Mouse (Mus musculus) T-helper 17 cell (primary cell): Measurements from ENCODE around the gene Alox12.

ENCODE experiments used
- in situ Hi-C, 2 experiments: fragments of 300-600 bp; cut with MboI, MseI; formaldehyde crosslinking; loops; 1 replicate in 1 of 2; 2 replicates in 1 of 2; pipeline ENCODE4 v1.15.1; 2025; ENCODE audit warnings: high pct_unique_total_duplicates in 2 of 2

Gene Alox12

DNA sequence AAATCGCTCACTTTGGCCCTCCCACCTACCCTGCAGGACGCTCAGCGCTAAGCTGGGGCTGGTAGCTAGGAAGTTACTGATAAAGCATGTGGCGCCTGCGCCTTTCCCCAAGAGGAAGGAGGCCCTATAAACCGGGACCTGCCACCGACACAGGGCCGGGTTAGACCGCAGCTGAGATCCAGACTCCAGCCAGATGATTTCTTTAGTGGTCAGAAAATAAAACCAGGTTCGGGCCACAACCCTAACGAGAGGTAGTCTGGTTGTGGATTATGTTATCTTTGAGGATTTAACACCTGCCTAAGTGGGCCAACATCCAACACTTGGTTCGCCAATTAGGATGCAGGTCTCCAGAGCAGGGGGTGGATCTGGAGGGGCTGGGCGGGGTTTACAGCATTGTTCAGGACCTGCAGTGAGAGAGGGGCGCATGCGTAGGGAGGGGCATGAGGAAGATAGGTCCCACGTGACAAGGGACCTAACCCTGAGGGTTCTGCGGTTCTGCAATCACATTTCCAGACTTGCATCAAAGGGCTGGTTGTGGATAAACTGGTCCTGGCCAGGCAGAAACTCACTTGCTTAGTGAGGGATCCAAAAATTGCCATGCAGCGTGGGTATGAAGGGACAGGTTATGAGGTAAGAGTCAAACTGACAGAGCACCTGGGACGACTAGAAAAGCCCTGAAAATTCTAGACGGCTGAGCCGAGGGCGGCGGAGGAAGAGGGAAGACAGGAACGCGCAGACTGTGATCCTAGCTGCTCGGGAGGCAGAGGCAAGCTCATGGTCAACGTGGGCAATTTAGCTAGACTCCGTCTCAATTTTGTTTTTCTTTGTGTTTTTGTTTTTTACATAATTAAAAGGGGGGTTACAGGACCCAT, 34.2 kb downstream of the Alox12 start, which contains the start of gene Slc16a13:
Gene Slc16a13, minus strand, starts transcription at position 334 of the 872 bp plus-strand sequence.
- in situ Hi-C loops = no loop called here

DNA sequence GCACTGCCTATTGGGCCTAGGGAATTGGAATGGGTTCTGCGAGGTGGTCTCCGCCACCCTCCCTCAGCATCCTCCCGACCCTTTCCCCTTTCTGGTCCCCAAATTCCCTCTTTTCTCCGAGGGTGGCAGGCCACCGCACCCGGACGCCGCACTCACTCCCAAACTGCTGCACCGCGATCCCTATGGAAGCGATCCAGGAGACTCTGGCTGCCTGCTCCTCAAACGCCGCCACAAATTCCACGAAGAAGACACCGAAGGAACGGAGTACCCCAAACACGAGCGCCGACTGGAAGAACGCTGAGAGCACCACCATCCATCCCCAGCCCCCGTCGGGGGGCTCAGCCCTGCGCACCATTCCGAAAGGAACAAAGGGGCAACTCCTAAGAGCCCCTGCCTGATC, 34.8 kb downstream of the Alox12 start:
- in situ Hi-C loops = no loop called here

DNA sequence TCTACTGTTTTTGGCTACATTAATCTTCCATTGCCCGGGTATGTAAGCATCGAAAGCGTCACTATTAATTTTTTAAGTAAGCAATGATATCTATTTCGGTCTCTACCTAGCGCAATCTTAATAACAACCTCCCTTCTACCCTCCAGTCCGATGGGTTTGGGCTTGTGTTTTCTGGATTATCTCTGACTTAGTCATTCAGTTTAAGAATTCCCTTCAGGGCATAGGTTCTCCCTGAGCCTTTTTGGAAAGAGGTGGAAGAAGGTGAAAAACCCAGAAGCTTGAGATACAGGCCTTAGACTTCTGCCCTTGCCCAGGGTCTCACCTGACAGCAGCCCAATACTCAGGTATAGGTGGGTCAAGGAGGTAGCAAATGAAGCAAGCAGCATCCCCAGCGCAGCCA, 35.3 kb downstream of the Alox12 start:
- in situ Hi-C loops = no loop called here

DNA sequence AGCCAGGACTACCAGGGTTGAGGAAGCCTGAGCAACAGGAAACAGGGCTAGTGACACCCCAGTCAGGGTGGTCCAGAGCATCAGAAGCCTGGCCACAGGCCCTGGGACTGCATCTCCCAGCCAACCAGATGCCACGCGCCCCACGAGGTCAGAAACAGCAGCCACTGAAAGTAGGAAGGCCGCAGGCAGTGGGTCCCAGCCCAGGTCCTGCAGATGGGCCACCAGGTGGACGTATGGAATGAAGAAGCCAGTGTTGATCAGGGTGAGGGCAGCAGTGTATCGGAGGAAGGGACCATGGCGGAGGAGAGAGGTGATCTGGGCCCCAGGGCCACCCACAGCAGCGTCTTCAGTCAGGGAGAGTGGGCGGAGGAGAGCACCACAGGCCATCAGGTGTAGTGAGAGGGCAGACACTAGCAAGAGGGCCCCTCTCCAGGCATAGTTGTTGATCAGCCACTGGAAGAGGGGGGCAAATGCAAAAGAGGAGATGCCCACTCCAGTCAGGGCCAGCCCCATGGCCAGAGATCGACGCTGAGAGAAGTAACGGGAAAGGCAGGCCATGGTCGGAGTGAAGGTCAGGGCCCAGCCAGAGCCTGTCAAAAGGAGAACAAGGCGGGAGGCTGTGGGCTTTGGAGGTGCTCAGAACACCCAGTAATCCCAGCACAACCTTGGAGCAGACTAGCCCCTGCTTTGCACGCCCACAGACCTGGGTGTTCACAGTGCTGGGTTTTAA, 36.2 kb downstream of the Alox12 start:
- in situ Hi-C loops = no loop called here

DNA sequence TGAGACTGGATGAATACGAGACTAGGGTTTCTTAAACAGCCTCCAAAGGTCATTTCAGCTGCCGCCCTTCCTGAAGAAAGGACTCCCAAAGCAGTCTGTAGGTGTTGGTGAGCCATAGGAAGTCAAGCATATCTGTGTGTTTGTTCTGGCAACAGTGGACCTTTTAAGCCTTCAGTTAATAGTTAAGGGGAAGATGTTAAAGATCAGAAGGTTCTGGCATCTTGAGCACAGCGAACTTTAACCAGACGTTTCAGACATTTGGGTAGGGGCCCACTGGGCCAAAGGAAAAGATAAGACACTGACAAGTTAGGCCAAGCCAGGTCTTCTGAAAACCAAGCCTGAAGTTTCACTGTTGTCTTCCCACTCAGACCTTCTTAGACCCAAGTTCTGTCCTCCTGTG, 37.1 kb downstream of the Alox12 start:
- in situ Hi-C loops = no loop called here

DNA sequence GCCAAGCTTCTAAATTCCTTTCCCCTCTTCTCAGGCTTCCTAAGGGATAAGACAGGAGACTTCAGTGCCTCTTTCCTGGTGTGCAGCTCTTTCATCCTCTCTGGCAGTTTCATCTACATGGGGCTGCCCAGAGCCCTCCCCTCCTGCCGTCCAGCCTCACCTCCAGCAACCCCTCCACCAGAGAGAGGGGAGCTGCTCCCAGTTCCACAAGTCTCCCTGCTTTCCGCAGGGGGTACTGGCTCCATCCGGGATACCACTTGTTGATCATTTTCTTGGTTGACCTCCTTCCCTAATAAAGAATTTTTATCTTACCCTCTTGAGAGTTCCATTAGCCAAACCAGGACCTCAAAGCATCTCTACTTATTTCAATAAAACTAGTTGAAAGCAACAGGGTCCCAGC, 39.0 kb downstream of the Alox12 start:
- in situ Hi-C loops = no loop called here

DNA sequence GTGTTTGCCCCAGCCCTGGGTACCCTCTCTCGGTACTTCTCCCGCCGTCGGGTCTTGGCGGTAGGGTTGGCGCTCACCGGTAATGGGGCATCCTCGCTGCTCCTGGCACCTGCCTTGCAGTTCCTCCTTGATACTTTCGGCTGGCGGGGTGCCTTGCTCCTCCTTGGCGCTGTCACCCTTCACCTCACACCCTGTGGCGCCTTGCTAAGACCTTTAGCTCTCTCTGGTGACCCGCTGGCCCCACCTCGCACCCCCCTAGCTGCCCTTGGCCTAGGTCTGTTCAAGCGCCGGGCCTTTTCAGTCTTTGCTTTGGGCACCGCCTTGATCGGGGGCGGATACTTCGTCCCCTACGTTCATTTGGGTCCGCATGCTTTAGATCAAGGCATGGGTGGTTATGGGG, 39.9 kb downstream of the Alox12 start:
- in situ Hi-C loops = no loop called here

DNA sequence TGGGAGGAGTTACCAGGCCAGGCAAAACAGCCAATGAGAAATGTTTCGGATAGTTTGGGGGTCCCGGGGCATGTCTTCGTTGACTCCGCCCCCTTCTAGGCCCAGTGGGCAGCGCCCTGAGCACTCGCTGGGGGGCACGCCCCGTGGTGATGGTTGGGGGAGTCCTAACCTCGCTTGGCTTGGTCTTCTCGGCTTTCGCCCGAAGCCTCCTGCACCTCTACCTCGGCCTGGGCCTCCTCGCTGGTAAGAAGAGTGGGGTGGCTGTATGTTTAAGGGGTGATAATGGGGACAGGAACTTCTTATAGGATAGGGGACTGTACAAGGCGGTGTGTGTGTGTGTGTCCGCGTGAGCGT, 40.3 kb downstream of the Alox12 start:
- in situ Hi-C loops = loop anchor here in 1 of 2 experiments (5.0 kb wide), 1 partner anchor 38 kb away; no protein-coding TSS in a partner anchor

DNA sequence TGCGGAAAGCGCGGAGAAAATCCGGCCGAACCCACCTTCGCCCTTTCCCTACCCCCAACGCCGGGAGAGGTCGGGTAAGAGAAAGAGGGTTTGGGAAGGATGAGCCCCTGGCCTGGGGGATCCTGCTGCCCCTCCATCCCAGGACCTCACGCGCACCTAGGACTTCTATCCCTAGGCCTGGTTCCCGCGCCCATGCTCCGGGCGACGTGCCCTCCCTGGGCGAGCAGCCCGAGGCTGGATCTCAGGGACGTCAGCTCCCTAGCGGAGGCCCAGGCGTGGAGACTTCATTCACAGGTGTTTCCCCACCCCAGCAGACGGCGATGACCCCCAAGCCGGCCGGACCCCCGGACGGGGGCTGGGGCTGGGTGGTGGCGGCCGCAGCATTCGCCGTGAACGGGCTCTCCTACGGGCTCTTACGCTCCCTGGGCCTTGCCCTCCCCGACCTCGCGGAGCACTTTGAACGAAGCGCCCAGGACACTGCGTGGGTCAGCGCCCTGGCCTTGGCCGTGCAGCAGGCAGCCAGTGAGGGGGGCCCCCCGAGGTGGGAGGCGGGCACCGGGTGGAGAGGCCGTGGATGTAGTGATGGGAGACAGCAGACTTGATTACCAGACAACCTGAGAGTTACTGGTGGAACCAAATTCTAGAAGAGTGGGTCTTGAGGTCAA, 40.8 kb downstream of the Alox12 start:
- in situ Hi-C loops = loop anchor here in 1 of 2 experiments (5.0 kb wide), 1 partner anchor 37 kb away; no protein-coding TSS in a partner anchor

DNA sequence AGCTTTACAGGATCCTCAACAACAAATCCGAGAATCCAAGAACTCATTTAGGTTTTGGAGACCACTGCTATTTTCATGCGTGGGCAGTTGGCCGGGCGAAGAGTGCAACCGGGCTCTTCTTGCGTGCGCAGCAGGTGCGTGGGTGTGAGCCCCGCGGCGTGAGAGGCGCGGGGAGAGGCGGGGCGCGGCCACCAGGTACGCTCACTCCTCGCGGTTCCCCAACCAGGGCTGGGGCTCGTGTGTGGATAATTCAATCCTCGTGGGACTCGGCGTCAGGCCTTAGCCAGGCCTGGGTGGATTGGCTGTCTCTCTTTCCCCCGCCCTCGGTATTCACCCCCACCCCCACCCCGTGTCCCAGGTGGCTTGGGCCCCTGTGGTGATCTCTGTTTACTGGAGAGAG, 41.4 kb downstream of the Alox12 start:
- in situ Hi-C loops = loop anchor here in 1 of 2 experiments (5.0 kb wide), 1 partner anchor 36 kb away; no protein-coding TSS in a partner anchor

DNA sequence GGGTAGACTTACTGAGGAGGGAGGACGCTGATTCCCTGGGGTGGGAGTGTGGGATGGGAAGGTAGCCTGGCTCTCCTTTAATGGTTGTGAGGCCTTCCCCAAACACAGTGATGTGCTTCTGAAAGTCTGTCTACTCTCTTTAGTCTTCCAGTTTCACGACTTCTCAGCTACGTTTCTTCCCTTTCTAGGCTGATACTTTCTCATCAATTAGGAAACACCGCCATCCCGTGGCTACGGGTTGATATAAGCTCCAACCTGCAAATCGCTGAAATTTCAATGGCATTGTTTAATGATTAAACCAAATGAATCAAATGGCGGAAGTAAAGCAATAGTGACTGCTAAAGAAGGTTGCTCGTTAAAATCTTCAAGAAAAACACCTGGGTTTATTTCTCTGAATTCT, 42.3 kb downstream of the Alox12 start:
- in situ Hi-C loops = loop anchor here in 1 of 2 experiments (5.0 kb wide), 1 partner anchor 36 kb away; no protein-coding TSS in a partner anchor

DNA sequence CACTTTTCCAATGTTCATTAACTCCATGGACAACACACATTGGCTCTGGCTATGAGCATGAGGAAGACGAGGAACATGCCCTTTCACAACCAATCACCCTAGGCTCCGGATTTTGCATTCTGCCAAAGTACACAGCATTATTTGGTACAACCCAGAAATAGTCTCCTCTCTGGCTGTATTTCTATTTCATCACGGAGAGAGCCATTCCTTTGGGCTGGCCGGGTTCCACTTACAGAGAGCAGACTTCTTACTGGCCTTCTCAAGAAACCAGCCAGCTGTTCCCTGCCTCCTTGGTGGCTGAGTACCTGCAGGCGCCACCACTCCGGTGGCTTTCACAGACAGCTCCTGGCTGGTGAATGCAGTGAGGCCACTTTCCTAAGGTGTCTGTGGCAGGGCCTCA, 42.7 kb downstream of the Alox12 start, which contains the start of gene Slc16a11:
Gene Slc16a11, plus strand, starts transcription at position 330 of the 400 bp plus-strand sequence.
- in situ Hi-C loops = loop anchor here in 1 of 2 experiments (5.0 kb wide), 1 partner anchor 35 kb away; no protein-coding TSS in a partner anchor

DNA sequence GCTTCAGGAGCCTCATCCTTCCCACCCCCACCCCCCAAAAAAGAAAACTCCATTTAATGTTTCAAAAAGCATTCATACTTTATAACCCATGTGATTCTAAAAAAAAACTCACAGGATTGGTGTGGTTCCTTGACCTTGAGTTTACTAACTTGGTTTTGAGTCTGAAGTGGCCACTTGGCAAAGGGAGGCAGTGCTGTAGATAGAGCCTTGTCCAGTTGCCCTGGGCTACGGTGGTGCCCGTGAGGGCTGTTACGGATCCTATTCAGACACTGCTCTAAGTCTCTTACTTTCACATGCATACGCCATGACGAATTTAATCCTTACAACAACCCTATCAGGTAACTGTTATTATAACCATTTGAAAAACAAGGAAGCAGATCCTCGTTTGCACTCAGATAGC, 43.2 kb downstream of the Alox12 start:
- in situ Hi-C loops = loop anchor here in 1 of 2 experiments (5.0 kb wide), 1 partner anchor 35 kb away; no protein-coding TSS in a partner anchor

DNA sequence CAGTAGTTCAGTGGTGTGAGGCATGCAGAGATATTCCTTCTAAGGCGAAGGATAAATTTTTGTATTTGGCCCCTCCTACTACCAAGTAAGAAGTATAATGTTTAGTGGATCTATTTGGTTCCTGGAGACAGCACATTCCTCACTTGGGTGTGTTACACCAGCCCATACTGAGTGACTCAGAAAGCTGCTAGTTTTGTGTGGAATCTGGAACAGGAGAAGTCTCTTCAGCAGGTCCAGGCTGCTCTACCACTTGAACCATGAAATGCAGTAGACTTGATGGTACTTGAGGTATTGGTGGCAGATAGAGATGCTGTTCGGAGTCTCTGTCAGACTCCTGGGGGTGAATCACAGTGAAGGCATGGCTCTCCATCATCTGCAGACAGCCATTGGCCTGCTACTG, 44.5 kb downstream of the Alox12 start:
- in situ Hi-C loops = loop anchor here in 1 of 2 experiments (5.0 kb wide), 1 partner anchor 33 kb away; no protein-coding TSS in a partner anchor

DNA sequence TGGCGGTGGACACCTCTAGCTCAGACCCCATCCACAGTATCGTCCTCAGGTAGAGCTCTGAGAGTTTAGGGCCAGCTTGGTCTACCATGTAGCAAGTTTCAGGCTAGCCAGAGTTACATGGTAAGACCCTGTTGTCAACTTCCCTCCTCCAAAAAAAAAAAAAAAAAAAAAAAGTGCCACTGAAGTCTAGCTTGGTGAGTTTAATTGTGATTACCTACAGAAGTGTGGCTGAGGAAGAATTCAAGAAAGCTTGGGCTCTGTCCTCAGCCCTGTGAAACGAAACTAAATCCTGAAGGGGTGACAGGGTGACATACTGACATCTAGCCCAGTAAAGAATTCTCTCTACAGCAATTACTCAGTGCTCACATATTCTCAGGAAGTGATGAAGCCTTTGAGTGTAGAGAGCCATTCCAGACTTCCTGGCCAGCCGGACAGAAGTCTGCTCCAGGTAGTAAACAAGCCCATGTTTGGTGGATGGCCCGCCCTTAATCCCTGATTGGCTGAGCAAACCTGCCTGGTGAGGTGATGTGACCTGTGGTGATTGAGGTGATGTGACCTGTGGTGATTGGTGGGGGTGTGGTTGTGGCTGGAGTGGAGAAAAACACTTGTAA, 46.3 kb downstream of the Alox12 start:
- in situ Hi-C loops = loop anchor here in 1 of 2 experiments (10.0 kb wide), 1 partner anchor 254 kb away; no protein-coding TSS in a partner anchor

DNA sequence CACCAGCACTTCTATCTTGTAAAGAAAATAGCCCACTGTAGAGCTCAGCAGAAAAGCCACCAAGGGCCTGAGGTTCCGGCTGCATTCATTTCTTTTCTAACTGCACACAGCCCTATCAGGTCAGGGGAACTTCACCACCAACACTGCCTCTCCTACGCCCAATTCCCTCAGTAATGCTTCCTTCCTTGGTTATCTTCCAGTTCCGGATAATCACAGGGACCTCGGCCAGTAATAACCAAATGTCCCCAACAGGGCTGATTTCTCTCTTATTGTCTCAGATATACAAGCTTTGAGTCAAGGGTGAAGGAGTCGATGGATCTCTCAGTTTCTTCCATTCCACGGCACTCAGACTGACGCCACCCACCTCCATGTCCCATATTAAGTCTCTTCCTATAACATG, 47.9 kb downstream of the Alox12 start:
- in situ Hi-C loops = loop anchor here in 1 of 2 experiments (10.0 kb wide), 1 partner anchor 252 kb away; no protein-coding TSS in a partner anchor

DNA sequence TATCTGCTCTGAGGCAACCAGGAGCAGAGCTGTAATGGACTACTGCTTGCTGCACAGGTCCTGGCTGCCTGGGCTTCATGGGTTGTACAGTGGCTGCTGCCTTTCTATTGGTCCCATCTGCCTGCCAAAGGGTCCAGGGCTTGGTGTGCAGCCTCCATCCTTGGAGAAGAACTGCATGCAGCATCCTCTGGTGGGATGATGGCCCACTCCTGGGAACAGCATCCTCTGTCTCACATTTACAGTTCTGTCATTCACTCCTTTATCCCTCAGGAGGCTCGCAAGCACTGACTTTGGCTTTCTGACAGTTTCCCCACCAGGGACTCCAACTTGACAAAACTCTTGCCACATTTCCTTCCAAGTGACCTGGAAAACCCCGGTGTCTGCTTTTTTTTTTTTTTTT, 48.4 kb downstream of the Alox12 start:
- in situ Hi-C loops = loop anchor here in 1 of 2 experiments (10.0 kb wide), 1 partner anchor 252 kb away; no protein-coding TSS in a partner anchor

DNA sequence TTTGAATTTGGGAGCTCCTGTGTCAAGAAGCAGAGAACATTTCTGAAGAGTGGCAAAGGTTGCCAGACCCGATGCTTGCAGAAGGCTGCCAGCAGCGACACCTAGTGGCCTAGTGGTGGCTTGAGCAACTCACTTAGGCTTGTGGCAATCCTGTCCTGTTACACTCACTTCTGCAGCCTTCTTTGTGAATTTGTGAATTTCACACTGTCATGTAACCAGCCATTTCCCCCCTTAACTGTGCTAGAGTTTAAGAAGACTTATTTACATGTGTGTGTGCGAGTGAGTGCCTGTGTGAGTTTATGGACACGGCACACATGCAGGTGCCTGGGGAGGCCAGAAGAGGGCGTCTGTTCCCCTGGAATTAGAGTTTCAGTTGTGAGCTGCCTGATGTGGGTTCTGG, 53.5 kb downstream of the Alox12 start:
- in situ Hi-C loops = loop anchor here in 1 of 2 experiments (10.0 kb wide), 1 partner anchor 247 kb away; no protein-coding TSS in a partner anchor

DNA sequence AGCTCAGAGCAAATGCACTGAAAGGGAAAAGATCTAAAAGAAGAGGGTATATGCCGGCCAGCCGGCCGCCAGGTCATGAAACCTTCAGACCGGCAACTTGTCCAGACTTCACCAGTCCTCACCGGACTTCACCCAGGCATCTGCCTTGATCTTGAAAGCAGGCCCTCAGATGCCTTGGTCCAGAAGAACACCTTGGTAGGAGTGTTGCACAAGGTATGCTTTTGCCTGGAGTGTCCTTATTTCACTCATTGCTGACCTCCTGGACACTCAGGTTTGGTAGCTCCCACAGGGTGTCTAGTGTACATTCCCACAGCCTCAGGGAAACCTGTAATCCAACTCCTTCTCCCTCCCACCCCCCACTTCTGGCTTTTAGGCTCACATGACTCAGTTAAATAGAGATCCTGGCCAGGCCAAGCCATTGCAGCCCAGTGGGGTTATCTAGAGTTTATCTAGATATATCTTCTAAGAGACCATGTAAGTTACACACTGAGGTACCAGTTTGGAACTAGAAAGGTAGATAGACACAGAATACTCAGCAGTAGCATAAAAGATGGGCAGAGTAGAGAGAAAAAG, 55.0 kb downstream of the Alox12 start:
- in situ Hi-C loops = loop anchor here in 1 of 2 experiments (10.0 kb wide), 1 partner anchor 245 kb away; no protein-coding TSS in a partner anchor

DNA sequence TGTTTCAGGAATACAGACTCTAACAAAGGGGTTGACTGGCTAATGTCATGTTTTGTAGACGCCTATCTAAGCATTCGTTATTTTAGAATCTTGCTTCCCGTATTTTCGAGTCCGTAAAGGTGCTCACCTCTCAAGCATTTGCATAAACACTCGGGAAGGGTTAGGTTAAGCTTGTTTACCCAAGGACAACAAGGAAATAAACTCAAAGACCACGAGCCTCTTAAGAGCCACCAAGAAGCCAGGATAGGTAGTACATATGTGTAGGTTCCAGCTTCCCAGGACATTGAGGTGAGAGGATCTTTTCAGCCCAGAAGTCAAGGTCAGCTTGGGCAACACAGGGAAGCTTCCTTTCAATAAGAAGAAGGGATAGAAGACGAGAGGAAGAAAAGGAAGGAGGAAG, 56.0 kb downstream of the Alox12 start:
- in situ Hi-C loops = loop anchor here in 1 of 2 experiments (5.0 kb wide), 1 partner anchor 142 kb away; no protein-coding TSS in a partner anchor
